Mouse (Mus musculus) intestine, postnatal 0 days (tissue): ENCODE measurements around the gene Dock2. TPM values are rescaled to one million over a fixed set of nuclear protein-coding genes. Genes with fewer than 3 reads are reported as not detected.
A peak's percentile ranks its signal among the peaks of the same experiment; 100 is the strongest.

Experiments used
- ATAC-seq: fragments of 200-750 bp; cut with Nextera tagmentation; 2 replicates; pipeline ENCODE4 v1.8.0; 2017; ENCODE audit warnings: mild to moderate bottlenecking, moderate TSS enrichment, moderate library complexity
- H3K27ac ChIP-seq: fragments of 300-500 bp; sonication (generic); 2 replicates; pipeline ENCODE4 v1.5.1; 2014; ENCODE audit warnings: mild to moderate bottlenecking, low read depth, low read length, moderate library complexity
- H3K27me3 ChIP-seq: fragments of 300-500 bp; sonication (generic); replicated peaks from 2 replicates; pipeline ENCODE4 v1.6.1; 2014; ENCODE audit warnings: low read length, mixed read lengths; ENCODE audit not compliant: control insufficient read depth, insufficient read depth
- H3K36me3 ChIP-seq: fragments of 300-500 bp; sonication (generic); 2 replicates; pipeline ENCODE4 v1.6.1; 2014; ENCODE audit warnings: mild to moderate bottlenecking, moderate library complexity; ENCODE audit not compliant: control insufficient read depth, insufficient read depth
- H3K4me1 ChIP-seq: fragments of 300-500 bp; sonication (generic); replicated peaks from 2 replicates; pipeline ENCODE4 v1.6.1; 2014; ENCODE audit warnings: antibody characterized with exemption, low read length, mixed read lengths; ENCODE audit not compliant: control insufficient read depth, insufficient read depth
- H3K4me2 ChIP-seq: fragments of 300-500 bp; sonication (generic); replicated peaks from 2 replicates; pipeline ENCODE4 v1.6.1; 2014; ENCODE audit warnings: low read depth, mild to moderate bottlenecking, moderate library complexity
- H3K4me3 ChIP-seq: fragments of 300-500 bp; sonication (generic); 2 replicates; pipeline ENCODE4 v1.5.1; 2014; ENCODE audit warnings: low read depth, low read length
- H3K9ac ChIP-seq: fragments of 300-500 bp; sonication (generic); 2 replicates; pipeline ENCODE4 v1.6.1; 2014; ENCODE audit warnings: mild to moderate bottlenecking, low read depth, low read length
- H3K9me3 ChIP-seq: fragments of 300-500 bp; sonication (generic); 2 replicates; pipeline ENCODE4 v1.6.1; 2016; ENCODE audit warnings: mixed run types; ENCODE audit not compliant: control insufficient read depth
- CTCF ChIP-seq: sonication (generic); IDR thresholded peaks from 2 replicates; pipeline ENCODE4 v1.5.1; 2016; ENCODE audit warnings: low read depth, mild to moderate bottlenecking, control low read depth, antibody characterized with exemption, moderate library complexity
- WGBS: fragments of 180-500 bp; shearing (Covaris S2); extraction: QIAGEN DNeasy Blood & Tissue Kit; methylation state at CpG from one replicate; pipeline ENCODE4 v1.1.7; 2014; 5-methylcytosine and 5-hydroxymethylcytosine counted together
- polyA plus RNA-seq: library from polyadenylated mRNA; unstranded; fragments of >200 nt; fragmentation: Nextera tagmentation; extraction: Ambion mirVana; gene quantifications from 2 replicates; pipeline ENCODE4 v1.2.1, GENCODE M21; 2015

Dock2 gene
- polyA plus RNA-seq, 1 experiment from 2014 or later, result 0.60 TPM

DNA sequence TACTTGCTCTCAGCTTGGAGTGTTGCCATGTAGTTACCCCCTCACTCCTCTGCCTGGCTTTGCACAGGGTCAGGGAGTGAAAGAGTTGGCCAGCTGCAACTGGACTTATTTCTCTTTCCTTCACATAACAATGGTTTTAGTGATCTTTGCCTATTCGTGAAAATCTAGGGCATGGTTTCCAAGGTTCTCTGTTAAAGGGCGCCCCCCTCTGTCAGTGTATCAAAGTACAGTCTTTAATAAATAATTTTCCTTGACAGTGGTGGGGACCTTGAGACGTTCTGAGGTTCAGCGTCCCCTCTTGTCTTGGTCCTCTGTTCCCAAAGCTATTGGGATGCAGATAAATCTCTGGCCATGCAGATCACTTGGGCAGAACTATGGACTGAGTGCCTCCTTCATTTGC is 12.4 kb upstream of the Dock2 start:
- no peak overlapping the region for H3K4me3 ChIP-seq
- no peaks in the 10 kb centered on the region for H3K4me1 ChIP-seq
- H3K4me2 ChIP-seq, result no peak overlapping the region
- TF ChIP-seq CTCF, result peak; percentile 29
- H3K9ac ChIP-seq, result no peak overlapping the region
- H3K9me3 ChIP-seq, result no peaks in the 10 kb centered on the region
- H3K36me3 ChIP-seq, result no peaks in the 10 kb centered on the region
- 27% methylated on average over 4 of the region's 4 CpGs for WGBS
- H3K27ac ChIP-seq, result no peak overlapping the region
- no peaks in the 10 kb centered on the region for H3K27me3 ChIP-seq
- ATAC-seq, result no peak

DNA sequence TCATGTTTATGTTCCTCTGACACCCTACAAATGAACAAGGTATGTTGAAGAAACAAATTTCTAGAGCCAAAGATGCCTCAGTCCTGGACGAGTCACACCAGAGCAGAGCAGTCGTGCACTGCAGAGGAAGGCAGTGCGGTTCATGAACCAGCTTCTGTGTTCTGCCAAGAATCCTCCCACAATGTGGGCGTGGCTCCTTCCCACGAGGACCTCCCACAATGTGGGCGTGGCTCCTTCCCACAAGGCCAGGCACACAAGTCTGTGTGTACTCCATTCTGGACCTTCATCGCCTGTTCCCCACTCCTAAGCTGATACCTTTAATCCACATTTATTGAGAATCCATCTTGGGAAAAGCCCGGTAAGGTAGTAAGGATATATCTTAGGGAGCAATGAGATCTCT is 8.2 kb upstream of the Dock2 start:
- no peaks in the 10 kb centered on the region for H3K27me3 ChIP-seq
- no peak overlapping the region for H3K9ac ChIP-seq
- TF ChIP-seq CTCF, result no peak
- no peak overlapping the region for H3K27ac ChIP-seq
- no peak for ATAC-seq
- H3K4me3 ChIP-seq, result no peak overlapping the region
- no peaks in the 10 kb centered on the region for H3K36me3 ChIP-seq
- no peak overlapping the region for H3K4me2 ChIP-seq
- H3K4me1 ChIP-seq, result no peaks in the 10 kb centered on the region
- 59% methylated on average over 8 of the region's 8 CpGs for WGBS
- H3K9me3 ChIP-seq, result no peaks in the 10 kb centered on the region

DNA sequence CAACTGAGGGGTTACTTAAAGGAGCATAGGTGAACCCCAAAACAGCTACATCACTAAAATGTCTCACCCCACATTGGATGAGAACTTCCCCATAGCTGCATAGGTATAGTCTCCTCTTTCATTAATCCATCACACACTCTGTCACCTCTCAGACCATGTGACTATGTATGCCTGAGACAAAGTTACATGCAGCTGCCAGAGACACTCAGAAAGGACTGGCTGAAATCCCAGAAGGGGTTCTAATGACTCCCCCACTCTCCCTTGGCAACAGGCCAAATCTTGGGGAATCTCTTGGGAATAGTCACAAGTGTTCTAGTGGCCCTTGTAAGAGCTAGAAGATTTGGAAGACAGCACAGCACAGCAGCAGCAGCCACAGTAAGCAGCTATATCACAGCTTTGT is 1.2 kb upstream of the Dock2 start:
- H3K4me1 ChIP-seq, result no peaks in the 10 kb centered on the region
- H3K27me3 ChIP-seq, result no peaks in the 10 kb centered on the region
- no peak overlapping the region for H3K27ac ChIP-seq
- no peak overlapping the region for H3K4me2 ChIP-seq
- H3K36me3 ChIP-seq, result no peaks in the 10 kb centered on the region
- no peak overlapping the region for H3K9ac ChIP-seq
- no peak for TF ChIP-seq CTCF
- no peak overlapping the region for H3K4me3 ChIP-seq
- no peaks in the 10 kb centered on the region for H3K9me3 ChIP-seq
- ATAC-seq, result no peak

DNA sequence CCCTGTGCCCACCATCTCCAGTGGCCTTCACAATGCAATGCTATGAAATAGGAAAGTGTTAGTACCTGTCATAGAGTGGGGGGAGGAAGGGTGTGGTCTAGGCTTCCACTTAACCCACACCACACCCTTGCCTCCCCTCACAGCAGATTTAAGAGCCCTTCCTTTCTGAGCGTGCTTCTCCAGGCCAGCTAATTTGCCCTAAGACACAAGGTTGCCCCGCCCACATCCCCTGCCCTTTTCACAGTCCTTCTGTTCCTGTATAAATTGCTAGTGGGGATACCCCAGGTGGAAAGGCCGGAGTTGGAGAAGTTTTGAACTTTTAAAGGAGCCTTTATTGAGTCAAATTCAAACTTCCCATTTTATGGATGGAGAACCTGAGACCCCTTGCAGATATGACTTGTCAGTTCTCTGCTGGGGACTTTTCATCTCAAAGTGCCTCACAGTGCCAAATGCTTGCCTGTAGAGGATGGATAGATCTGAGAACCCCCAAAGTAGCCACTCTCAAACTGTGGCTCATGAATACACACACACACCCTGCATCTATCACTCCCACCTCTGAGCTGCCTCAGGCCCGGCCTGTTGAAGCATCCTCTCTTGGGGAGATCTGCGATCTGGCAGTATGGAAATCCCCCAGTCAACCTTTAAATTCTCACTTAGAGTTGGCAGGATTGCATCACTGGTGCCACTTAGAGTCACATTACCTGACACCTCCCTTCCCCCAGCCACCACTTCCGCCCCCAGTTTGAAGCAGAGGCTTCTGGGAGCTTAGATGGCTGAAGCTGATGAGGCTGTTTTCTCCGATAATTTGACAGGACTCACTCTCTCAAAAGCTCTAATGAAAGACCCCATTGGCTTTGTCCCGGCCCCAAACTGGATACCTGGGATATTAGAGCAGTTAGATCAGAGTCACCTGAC is 919 bp downstream of the Dock2 start:
- Histone ChIP-seq H3K9ac (no peak overlapping the region), H3K4me2 (no peak overlapping the region), H3K4me1 (no peaks in the 10 kb centered on the region), H3K4me3 (no peak overlapping the region), H3K27ac (no peak overlapping the region), H3K36me3 (no peaks in the 10 kb centered on the region), H3K27me3 (no peaks in the 10 kb centered on the region), H3K9me3 (no peaks in the 10 kb centered on the region)
- no peak for TF ChIP-seq CTCF
- WGBS, result 74% methylated on average over 8 of the region's 8 CpGs
- ATAC-seq, result no peak

DNA sequence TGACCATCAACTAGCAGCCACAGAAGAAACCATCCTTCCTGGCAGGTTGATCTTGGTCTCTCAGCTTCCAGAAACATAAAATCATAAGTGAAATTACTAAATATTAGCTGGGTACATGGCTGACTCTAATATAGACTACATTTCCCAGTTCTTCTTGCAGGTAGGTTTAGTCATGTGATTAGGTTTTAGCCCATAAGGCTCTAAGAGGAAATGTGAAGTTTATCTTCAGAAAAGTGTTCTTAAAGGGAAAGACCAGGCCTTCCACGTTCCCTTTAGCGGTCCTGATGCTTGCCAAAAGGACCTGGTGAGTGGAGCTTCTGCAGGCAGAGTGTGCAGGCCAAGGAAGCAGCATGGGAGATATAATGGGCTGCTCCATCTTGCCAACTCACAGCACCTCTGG is 2.9 kb downstream of the Dock2 start:
- ATAC-seq, result no peak
- no peak for TF ChIP-seq CTCF
- no peak overlapping the region for H3K27ac ChIP-seq
- 76% methylated on average over 2 of the region's 2 CpGs for WGBS
- H3K9me3 ChIP-seq, result no peaks in the 10 kb centered on the region
- H3K4me2 ChIP-seq, result no peak overlapping the region
- H3K9ac ChIP-seq, result no peak overlapping the region
- H3K36me3 ChIP-seq, result no peaks in the 10 kb centered on the region
- no peak overlapping the region for H3K4me3 ChIP-seq
- no peaks in the 10 kb centered on the region for H3K4me1 ChIP-seq
- no peaks in the 10 kb centered on the region for H3K27me3 ChIP-seq

DNA sequence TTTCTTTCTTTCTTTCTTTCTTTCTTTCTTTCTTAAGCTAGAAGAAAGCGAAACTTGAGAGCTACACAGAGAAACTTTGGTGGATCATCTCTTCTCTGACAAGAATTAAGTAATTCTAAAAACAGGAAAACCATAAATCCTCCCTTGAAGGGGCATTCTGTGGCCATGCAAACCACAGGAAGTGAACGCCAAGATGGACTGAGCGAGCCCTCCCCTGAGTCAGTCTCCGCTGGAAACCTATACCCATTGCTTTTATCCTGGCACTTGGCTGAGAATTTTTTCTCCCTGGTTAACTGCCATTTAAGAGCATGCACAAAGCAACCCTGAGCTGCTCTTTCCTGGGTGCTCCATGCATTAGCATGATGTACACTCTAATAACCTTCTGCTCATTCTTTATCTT is 3.7 kb downstream of the Dock2 start:
- Histone ChIP-seq H3K9ac (no peak overlapping the region), H3K4me2 (no peak overlapping the region), H3K4me1 (no peaks in the 10 kb centered on the region), H3K27ac (no peak overlapping the region), H3K9me3 (no peaks in the 10 kb centered on the region), H3K36me3 (no peaks in the 10 kb centered on the region), H3K4me3 (no peak overlapping the region), H3K27me3 (no peaks in the 10 kb centered on the region)
- 75% methylated on average over 4 of the region's 4 CpGs for WGBS
- ATAC-seq, result no peak
- TF ChIP-seq CTCF, result no peak

DNA sequence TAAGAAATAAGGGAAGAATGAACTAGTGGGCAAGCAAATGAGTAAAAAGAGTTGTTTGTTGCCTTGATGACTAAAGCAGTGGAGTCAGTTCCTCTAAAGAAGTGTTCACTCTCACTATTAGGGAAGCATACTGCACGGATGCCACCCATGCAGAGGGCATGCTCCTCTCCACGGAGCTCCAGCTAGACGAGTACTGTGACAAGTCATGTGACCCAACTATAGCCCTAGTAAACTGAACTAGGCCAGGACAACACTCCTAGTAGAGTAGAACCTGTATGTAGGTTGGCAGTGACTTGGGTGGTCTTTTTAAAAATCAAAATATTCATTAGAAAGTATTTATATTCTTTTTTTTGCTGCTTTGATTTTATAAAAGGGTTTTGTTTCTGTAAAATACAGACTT is 5.3 kb downstream of the Dock2 start:
- no peak overlapping the region for H3K27ac ChIP-seq
- no peak overlapping the region for H3K4me3 ChIP-seq
- H3K27me3 ChIP-seq, result no peaks in the 10 kb centered on the region
- ATAC-seq, result no peak
- no peaks in the 10 kb centered on the region for H3K9me3 ChIP-seq
- no peak for TF ChIP-seq CTCF
- no peaks in the 10 kb centered on the region for H3K36me3 ChIP-seq
- 84% methylated on average over 3 of the region's 3 CpGs for WGBS
- H3K4me1 ChIP-seq, result no peaks in the 10 kb centered on the region
- no peak overlapping the region for H3K9ac ChIP-seq
- H3K4me2 ChIP-seq, result no peak overlapping the region
